Comparison of ENCODE assay signal across 24 mouse cellular contexts in the genomic region with DNA sequence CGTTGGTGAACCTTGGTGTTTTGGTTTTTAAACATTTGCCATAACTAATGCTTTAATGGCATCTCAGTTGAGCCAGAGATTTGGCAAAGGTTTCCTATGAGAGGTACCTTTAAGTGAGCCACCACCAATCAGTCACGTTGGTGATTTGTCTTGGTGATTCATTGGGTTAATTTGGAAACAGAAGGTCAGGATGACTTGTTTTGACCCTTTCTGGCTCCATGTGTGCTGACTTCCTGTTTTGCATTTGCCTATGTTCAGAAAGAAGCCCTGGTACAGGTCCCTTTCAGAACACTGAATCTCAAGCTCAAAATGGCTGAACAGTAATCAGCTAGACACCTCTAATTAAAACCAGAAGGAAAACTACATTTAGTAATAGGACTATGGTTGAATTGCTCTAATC. TPM values are rescaled to one million over a fixed set of nuclear protein-coding genes. Genes with fewer than 3 reads are reported as not detected.
DNase-seq lines count a peak whose midpoint lies in the region; ATAC-seq and TF ChIP-seq lines count a peak whose summit lies in the region.
"Had no signal": no experiment of that assay in that cellular context is flagged by ENCODE, and none has a peak within 500 bp of the region (broad histone marks: within the 10 kb centered on the region; RNA-seq: fewer than 3 reads in every experiment).

No protein-coding gene starts in this region.

- no peak for TF ChIP-seq CTCF in bone marrow macrophage, adult 2 months (IDR thresholded peaks at IDR 0.05; ENCODE audit: low read depth, low read length)

- H3K36me3 ChIP-seq in neural tube, embryonic 15.5 days: no peaks in the 10 kb centered on the region
- H3K36me3 ChIP-seq: heart, embryonic 15.5 days; hindbrain, embryonic 10.5 days; liver, embryonic 13.5 days; neural tube, embryonic 13.5 days had no signal

- WGBS in neural tube, embryonic 15.5 days: 84% methylated on average over 2 of the region's 2 CpGs

- H3K27ac ChIP-seq in bone marrow macrophage, adult 2 months (ENCODE audit: insufficient read depth, low read depth, low read length): peak overlapping the region; percentile 92
- no peak overlapping the region for H3K27ac ChIP-seq in neural tube, embryonic 15.5 days (replicated peaks)
- H3K27ac ChIP-seq: heart, embryonic 15.5 days; hindbrain, embryonic 10.5 days; kidney, postnatal 0 days; liver, embryonic 13.5 days; neural tube, embryonic 13.5 days had no signal

- no peaks in the 10 kb centered on the region for H3K9me3 ChIP-seq in neural tube, embryonic 15.5 days (replicated peaks)
- H3K9me3 ChIP-seq: heart, embryonic 15.5 days; hindbrain, embryonic 10.5 days; liver, embryonic 13.5 days; megakaryocyte, embryonic 14.5 days; neural tube, embryonic 13.5 days had no signal

- H3K4me1 ChIP-seq in bone marrow macrophage, adult 2 months (ENCODE audit: control insufficient read depth, insufficient read depth, low read length): peaks cover 56% of the 10 kb centered on the region
- no peaks in the 10 kb centered on the region for H3K4me1 ChIP-seq in neural tube, embryonic 15.5 days
- H3K4me1 ChIP-seq: heart, embryonic 15.5 days; hindbrain, embryonic 10.5 days; liver, embryonic 13.5 days; neural tube, embryonic 13.5 days had no signal

- H3K4me3 ChIP-seq in bone marrow macrophage, adult 2 months (ENCODE audit: insufficient read depth, low read length): no peak overlapping the region
- H3K4me3 ChIP-seq in neural tube, embryonic 15.5 days (replicated peaks): no peak overlapping the region
- H3K4me3 ChIP-seq: heart, embryonic 15.5 days; hindbrain, embryonic 10.5 days; liver, embryonic 13.5 days; megakaryocyte, embryonic 14.5 days; neural tube, embryonic 13.5 days had no signal

- peak; percentile 55 for ATAC-seq in megakaryocyte, adult 5-6 weeks (ENCODE audit: poor library complexity, severe bottlenecking)
- ATAC-seq in neural tube, embryonic 15.5 days (ENCODE audit: low FRiP score): no peak
- ATAC-seq: forebrain, embryonic 14.5 days had no signal

- H3K4me2 ChIP-seq in neural tube, embryonic 15.5 days: no peak overlapping the region
- H3K4me2 ChIP-seq: heart, embryonic 15.5 days; liver, embryonic 13.5 days; neural tube, embryonic 13.5 days had no signal

- peak; percentile 11 for DNase-seq in embryo, embryonic 10 days (ENCODE audit: low spot score)
- no peak for DNase-seq in embryo, embryonic 9.5 days (ENCODE audit: extremely low spot score)
- DNase-seq in 416B (ENCODE audit: low read depth): peak; percentile 11
- no peak for DNase-seq in heart, adult 8-10 months (ENCODE audit: low spot score)
- no peak for DNase-seq in urinary bladder, adult 2 months (ENCODE audit: low spot score)
- DNase-seq: adrenal gland, postnatal 10 days; cerebellum, adult 2 months; left cerebral cortex, postnatal 4 days; liver, embryonic 13.5 days; retina, postnatal 1 day; thymus, adult 18-20 months had no signal

- TF ChIP-seq POLR2A in bone marrow macrophage, adult 2 months (IDR thresholded peaks at IDR 0.05; ENCODE audit: borderline replicate concordance, low read depth, low read length): no peak

- H3K27me3 ChIP-seq in neural tube, embryonic 15.5 days (replicated peaks): no peaks in the 10 kb centered on the region
- H3K27me3 ChIP-seq: heart, embryonic 15.5 days; liver, embryonic 13.5 days; megakaryocyte, embryonic 14.5 days; neural tube, embryonic 13.5 days had no signal

- H3K9ac ChIP-seq in neural tube, embryonic 15.5 days (replicated peaks): no peak overlapping the region
- H3K9ac ChIP-seq: heart, embryonic 15.5 days; liver, embryonic 13.5 days; neural tube, embryonic 13.5 days had no signal

RNA-seq across cellular contexts. Expression of gene Stambpl1, which starts 7.5 kb away (rescaled TPM):
- polyA plus RNA-seq in bone marrow macrophage, adult 2 months (2012; ENCODE audit: insufficient read depth, insufficient read length, missing spikeins): 28.3 and 30.3 TPM in 2 replicates
- 29.4 and 32.4 TPM in 2 replicates for total RNA-seq in megakaryocyte, adult 5-6 weeks (2015)
- 22.0 and 24.0 TPM in 2 replicates for total RNA-seq in megakaryocyte, adult 5-6 weeks (2017)
- total RNA-seq in heart, adult 8-10 months (2022): 1 to 10 TPM; 2.2 to 4.1 (median 3.0) TPM
- 10.9 and 11.2 TPM in 2 replicates for polyA plus RNA-seq in urinary bladder, adult 2 months (2012; rRNA removed)
- polyA plus RNA-seq in neural tube, embryonic 15.5 days (2015; fragmentation: Nextera tagmentation; extraction: Ambion mirVana): 25.8 and 28.3 TPM in 2 replicates
- total RNA-seq: MEL had no signal

RNA-seq across cellular contexts. Expression of gene Ankrd22, which starts 33.6 kb away (rescaled TPM):
- not detected in 2 replicates for polyA plus RNA-seq in bone marrow macrophage, adult 2 months (2012; ENCODE audit: insufficient read depth, insufficient read length, missing spikeins)
- 23.3 and 30.5 TPM in 2 replicates for total RNA-seq in megakaryocyte, adult 5-6 weeks (2015)
- total RNA-seq in megakaryocyte, adult 5-6 weeks (2017): 14.3 and 24.6 TPM in 2 replicates
- total RNA-seq in heart, adult 8-10 months (2022): not detected
- polyA plus RNA-seq in urinary bladder, adult 2 months (2012; rRNA removed): 22.2 and 24.8 TPM in 2 replicates
- polyA plus RNA-seq in neural tube, embryonic 15.5 days (2015; fragmentation: Nextera tagmentation; extraction: Ambion mirVana): 1.9 TPM in 1 of 2 replicates, not detected in the other
- total RNA-seq: layer of hippocampus, adult 18-20 months; MEL; midbrain, postnatal 0 days had no signal
- polyA plus RNA-seq: C2C12; forebrain, embryonic 14.5 days; hindbrain, embryonic 10.5 days; midbrain, postnatal 0 days; neural tube, embryonic 13.5 days had no signal

RNA-seq across cellular contexts. Expression of gene Acta2, which starts 55.9 kb away (rescaled TPM):
- polyA plus RNA-seq in bone marrow macrophage, adult 2 months (2012; ENCODE audit: insufficient read depth, insufficient read length, missing spikeins): 22.4 and 25.9 TPM in 2 replicates
- total RNA-seq in megakaryocyte, adult 5-6 weeks (2015): 5.4 and 6.4 TPM in 2 replicates
- 3.7 and 4.7 TPM in 2 replicates for total RNA-seq in megakaryocyte, adult 5-6 weeks (2017)
- total RNA-seq in heart, adult 8-10 months (2022): 10 to 100 TPM; 56.1 to 79.3 (median 71.1) TPM
- 9,918 and 11,190 TPM in 2 replicates for polyA plus RNA-seq in urinary bladder, adult 2 months (2012; rRNA removed)
- polyA plus RNA-seq in neural tube, embryonic 15.5 days (2015; fragmentation: Nextera tagmentation; extraction: Ambion mirVana): 21.1 and 200 TPM in 2 replicates
- total RNA-seq: MEL had no signal

Comparison
In these comparisons a context has a peak if more than half of its experiments do, and no peak if none do; other contexts are left out.
1. DNase-seq: peak in embryo, embryonic 10 days (single experiment) and 416B (single experiment); none in embryo, embryonic 9.5 days (single experiment), heart, adult 8-10 months (single experiment) and urinary bladder, adult 2 months (single experiment).
2. RNA of gene Acta2, which starts 55.9 kb away (polyA plus RNA-seq): 9,918 to 11,190 TPM in urinary bladder, adult 2 months; 22.4 to 25.9 TPM in bone marrow macrophage, adult 2 months and 21.1 to 200 TPM in neural tube, embryonic 15.5 days; every median in the first group is over 10 times any median in the second.